Mouse (Mus musculus): ENCODE results near the gene Apln. TPM values are rescaled to one million over a fixed set of nuclear protein-coding genes. Genes with fewer than 3 reads are reported as not detected.

Gene Apln
- polyA plus RNA-seq, 1 experiment = not detected

DNA sequence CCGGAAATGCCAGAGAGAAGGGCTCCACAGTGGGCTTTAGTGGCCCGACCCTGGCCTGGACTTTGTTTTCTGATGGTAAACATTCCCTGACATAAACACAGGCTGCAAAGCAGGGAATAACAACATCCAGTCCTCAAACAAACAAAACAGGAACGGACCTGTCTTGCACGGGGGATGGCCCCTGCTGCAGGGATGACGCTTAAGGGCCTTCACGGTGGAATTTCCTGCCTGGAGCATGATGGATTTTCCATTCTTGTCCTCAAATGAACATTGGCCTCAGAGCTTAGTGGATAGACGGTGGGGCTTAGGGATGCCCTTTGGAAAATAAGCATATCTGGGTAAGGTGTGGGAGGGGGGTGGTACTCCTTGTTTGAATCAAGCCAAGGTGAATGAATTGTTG lies 33.5 kb downstream of the Apln start:
- H3K4me3 ChIP-seq (ENCODE audit: insufficient read depth, low read depth, low read length) = no peak overlapping the region
- H3K4me1 ChIP-seq (ENCODE audit: control insufficient read depth, insufficient read depth, low read length) = no peaks in the 10 kb centered on the region
- H3K27ac ChIP-seq (ENCODE audit: insufficient read depth, low read depth, low read length) = no peak overlapping the region
- WGBS = 87% methylated on average over 7 of the region's 7 CpGs
- no peak for TF ChIP-seq CTCF (IDR thresholded peaks at IDR 0.05; ENCODE audit: insufficient read depth, low read depth, low read length)
- no peak for TF ChIP-seq POLR2A (IDR thresholded peaks at IDR 0.05; ENCODE audit: insufficient read depth, low read depth, low read length)

DNA sequence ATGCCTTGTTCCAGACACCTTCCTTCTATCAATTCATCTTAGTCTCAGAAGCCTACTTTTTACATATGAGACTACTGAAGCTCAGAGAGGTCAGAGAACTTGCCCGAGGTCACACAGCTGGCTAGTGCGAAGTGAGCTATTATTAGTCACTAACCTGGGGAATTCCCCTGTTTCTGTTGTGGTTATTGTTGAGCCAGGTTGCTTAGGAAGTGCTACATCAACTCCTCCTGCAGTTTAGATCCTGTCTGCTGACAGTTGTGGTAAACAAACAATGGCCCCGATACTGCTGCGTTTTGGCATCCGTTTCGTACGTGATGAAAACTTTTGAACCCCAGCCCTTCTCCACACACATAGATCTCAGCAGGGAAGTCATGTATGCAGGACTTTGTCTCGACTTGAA lies 36.2 kb downstream of the Apln start:
- no peaks in the 10 kb centered on the region for H3K4me1 ChIP-seq (ENCODE audit: control insufficient read depth, insufficient read depth, low read length)
- H3K4me3 ChIP-seq (ENCODE audit: insufficient read depth, low read depth, low read length) = no peak overlapping the region
- no peak overlapping the region for H3K27ac ChIP-seq (ENCODE audit: insufficient read depth, low read depth, low read length)
- 85% methylated on average over 8 of the region's 8 CpGs for WGBS
- TF ChIP-seq POLR2A (IDR thresholded peaks at IDR 0.05; ENCODE audit: insufficient read depth, low read depth, low read length) = no peak
- no peak for TF ChIP-seq CTCF (IDR thresholded peaks at IDR 0.05; ENCODE audit: insufficient read depth, low read depth, low read length)

DNA sequence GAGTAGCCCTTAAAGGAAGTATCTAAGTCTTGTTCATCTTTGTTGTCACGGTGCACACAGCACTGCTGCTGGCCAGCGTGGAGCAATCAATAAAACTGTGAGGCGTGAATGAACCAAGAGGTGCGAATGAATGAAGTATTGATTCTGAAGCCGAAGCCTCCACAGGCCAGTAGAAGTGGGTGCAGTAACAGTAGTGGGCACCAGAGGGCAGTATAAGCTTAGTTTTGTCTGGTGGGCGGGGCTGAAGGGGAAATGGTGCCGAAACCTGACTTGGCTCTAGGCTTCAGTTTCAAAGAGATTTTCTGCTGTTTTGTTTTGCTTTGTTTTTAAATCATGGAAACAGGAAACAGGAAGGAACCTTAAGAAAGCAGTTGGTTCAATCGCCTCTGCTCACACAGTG lies 42.0 kb downstream of the Apln start:
- no peaks in the 10 kb centered on the region for H3K4me1 ChIP-seq (ENCODE audit: control insufficient read depth, insufficient read depth, low read length)
- TF ChIP-seq CTCF (IDR thresholded peaks at IDR 0.05; ENCODE audit: insufficient read depth, low read depth, low read length) (no peak), POLR2A (IDR thresholded peaks at IDR 0.05; ENCODE audit: insufficient read depth, low read depth, low read length) (no peak)
- 21% methylated on average over 8 of the region's 8 CpGs for WGBS
- H3K4me3 ChIP-seq (ENCODE audit: insufficient read depth, low read depth, low read length) = no peak overlapping the region
- no peak overlapping the region for H3K27ac ChIP-seq (ENCODE audit: insufficient read depth, low read depth, low read length)

DNA sequence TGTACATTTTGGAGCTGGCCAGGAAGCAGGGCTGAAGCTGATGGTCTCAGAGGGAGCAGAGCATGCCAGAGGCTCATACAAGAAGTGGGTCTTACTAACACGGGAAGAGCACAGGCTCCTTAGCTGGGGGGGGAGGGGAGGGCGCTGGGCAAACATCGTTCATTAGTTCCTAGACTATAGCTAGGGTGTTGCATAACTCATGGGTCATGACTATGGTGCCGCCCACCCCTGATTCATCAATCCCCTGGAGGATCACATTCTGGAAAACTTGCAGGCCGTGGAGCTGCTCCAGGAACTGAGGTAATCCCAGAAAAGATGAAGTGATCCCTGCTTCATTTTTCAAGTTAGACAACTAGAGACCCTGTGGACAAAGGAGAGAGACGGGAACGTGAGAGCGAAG lies 46.6 kb downstream of the Apln start:
- WGBS = 65% methylated on average over 8 of the region's 8 CpGs
- H3K4me1 ChIP-seq (ENCODE audit: control insufficient read depth, insufficient read depth, low read length) = no peaks in the 10 kb centered on the region

DNA sequence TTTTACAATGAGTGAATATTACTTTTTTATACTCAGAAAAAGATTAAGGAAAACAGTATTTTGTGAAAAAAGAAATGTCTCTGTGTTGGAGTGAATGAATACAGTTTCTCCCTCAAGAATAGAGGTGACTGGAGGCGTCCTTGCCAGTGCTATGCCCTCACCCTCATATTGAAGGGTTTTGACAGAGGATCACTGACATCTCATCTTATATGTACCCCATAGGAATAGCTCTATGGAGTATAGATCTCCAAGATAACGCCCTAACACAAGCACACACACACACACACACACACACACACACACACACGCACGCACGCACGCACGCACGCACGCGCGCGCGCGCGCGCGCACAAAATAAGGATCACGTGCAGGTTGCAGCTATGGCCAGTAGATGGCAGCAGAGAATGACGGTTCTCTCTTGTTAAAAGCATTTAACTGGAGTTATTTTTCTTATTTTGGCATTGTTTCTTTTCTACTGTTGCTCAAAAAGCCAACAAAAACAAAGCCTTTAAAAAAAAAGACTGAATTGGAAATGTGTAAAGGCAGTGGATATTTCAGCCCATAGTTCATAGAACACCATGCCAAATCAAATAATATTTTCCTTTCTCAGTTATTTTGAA lies 49.5 kb downstream of the Apln start:
- Histone ChIP-seq H3K27ac (ENCODE audit: insufficient read depth, low read depth, low read length) (no peak overlapping the region), H3K4me3 (ENCODE audit: insufficient read depth, low read depth, low read length) (no peak overlapping the region), H3K4me1 (ENCODE audit: control insufficient read depth, insufficient read depth, low read length) (no peaks in the 10 kb centered on the region)
- TF ChIP-seq CTCF (IDR thresholded peaks at IDR 0.05; ENCODE audit: insufficient read depth, low read depth, low read length) (0 out of 2 replicates have a peak, but pooled peaks have one; percentile 21), POLR2A (IDR thresholded peaks at IDR 0.05; ENCODE audit: insufficient read depth, low read depth, low read length) (no peak)
- 26% methylated on average over 18 of the region's 19 CpGs for WGBS

More for the DNA sequence above, 46.6 kb downstream of the Apln start:
- H3K4me3 ChIP-seq (ENCODE audit: insufficient read depth, low read depth, low read length) = no peak overlapping the region
- no peak overlapping the region for H3K27ac ChIP-seq (ENCODE audit: insufficient read depth, low read depth, low read length)
- no peak for TF ChIP-seq POLR2A (IDR thresholded peaks at IDR 0.05; ENCODE audit: insufficient read depth, low read depth, low read length)
- TF ChIP-seq CTCF (IDR thresholded peaks at IDR 0.05; ENCODE audit: insufficient read depth, low read depth, low read length) = no peak

DNA sequence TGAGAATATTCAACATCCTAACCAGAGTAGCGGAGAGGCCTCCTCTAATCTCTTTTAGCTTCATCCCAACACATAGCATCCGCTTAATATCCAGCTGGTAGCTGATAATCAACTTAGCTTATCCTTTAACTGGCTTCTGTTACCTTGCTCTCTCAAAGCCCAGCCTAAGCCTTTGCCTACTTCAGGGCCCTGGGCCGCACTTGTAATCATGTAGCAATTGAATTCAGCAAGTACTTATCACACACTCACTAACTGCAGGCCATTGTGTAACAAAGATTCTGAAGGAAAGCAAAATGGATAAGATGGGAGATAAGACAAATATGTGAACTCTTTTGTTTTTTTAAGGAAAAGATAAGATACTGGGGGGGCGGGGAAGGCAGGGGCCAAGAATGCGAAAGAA lies 57.6 kb downstream of the Apln start:
- 90% methylated on average over 5 of the region's 5 CpGs for WGBS
- no peak for TF ChIP-seq POLR2A (IDR thresholded peaks at IDR 0.05; ENCODE audit: insufficient read depth, low read depth, low read length)
- TF ChIP-seq CTCF (IDR thresholded peaks at IDR 0.05; ENCODE audit: insufficient read depth, low read depth, low read length) = no peak
- Histone ChIP-seq H3K27ac (ENCODE audit: insufficient read depth, low read depth, low read length) (no peak overlapping the region), H3K4me1 (ENCODE audit: control insufficient read depth, insufficient read depth, low read length) (no peaks in the 10 kb centered on the region), H3K4me3 (ENCODE audit: insufficient read depth, low read depth, low read length) (no peak overlapping the region)

DNA sequence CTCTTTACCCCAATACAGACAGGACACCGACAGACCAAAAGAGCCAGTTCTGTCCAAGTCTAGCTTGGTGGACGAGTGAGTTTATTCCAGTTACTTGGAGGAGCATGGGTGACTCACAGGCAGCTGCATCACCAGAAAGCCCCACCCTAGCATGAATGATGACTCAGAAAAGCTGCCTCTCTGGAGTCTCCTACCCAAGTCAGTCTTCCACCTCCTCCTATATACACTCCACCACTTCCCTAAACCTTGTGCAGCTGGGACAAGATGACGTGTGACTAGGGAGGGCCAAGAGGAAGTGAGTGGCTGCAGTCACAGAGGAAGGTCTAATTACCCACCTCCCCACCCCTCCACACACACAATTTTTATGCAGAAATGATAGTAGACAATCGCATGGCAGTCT lies 58.1 kb downstream of the Apln start:
- H3K4me3 ChIP-seq (ENCODE audit: insufficient read depth, low read depth, low read length) = no peak overlapping the region
- TF ChIP-seq CTCF (IDR thresholded peaks at IDR 0.05; ENCODE audit: insufficient read depth, low read depth, low read length) = no peak
- TF ChIP-seq POLR2A (IDR thresholded peaks at IDR 0.05; ENCODE audit: insufficient read depth, low read depth, low read length) = no peak
- WGBS = 47% methylated on average over 4 of the region's 4 CpGs
- H3K4me1 ChIP-seq (ENCODE audit: control insufficient read depth, insufficient read depth, low read length) = no peaks in the 10 kb centered on the region
- H3K27ac ChIP-seq (ENCODE audit: insufficient read depth, low read depth, low read length) = no peak overlapping the region

Other genes with a start within 250 kb of the Apln start
- not detected in 2 replicates for gene Smarca1, start 141.9 kb downstream of the Apln start, polyA plus RNA-seq (2012; ENCODE audit: insufficient read depth, insufficient read length, low replicate concordance, missing spikeins)
- gene Ocrl, start 122.5 kb downstream of the Apln start, polyA plus RNA-seq (2012; ENCODE audit: insufficient read depth, insufficient read length, low replicate concordance, missing spikeins) = not detected in 2 replicates
- not detected in 2 replicates for gene Xpnpep2, start 73.9 kb upstream of the Apln start, polyA plus RNA-seq (2012; ENCODE audit: insufficient read depth, insufficient read length, low replicate concordance, missing spikeins)
- not detected in 2 replicates for gene Sash3, start 111.6 kb upstream of the Apln start, polyA plus RNA-seq (2012; ENCODE audit: insufficient read depth, insufficient read length, low replicate concordance, missing spikeins)
- gene Zdhhc9, start 174.0 kb upstream of the Apln start, polyA plus RNA-seq (2012; ENCODE audit: insufficient read depth, insufficient read length, low replicate concordance, missing spikeins) = not detected in 2 replicates
- not detected in 2 replicates for gene Utp14a, start 222.0 kb upstream of the Apln start, polyA plus RNA-seq (2012; ENCODE audit: insufficient read depth, insufficient read length, low replicate concordance, missing spikeins)

Measured in olfactory bulb, adult 2 months (tissue).